Mouse (Mus musculus) thymus, adult 2 months (tissue): Measurements from ENCODE around the gene Sfswap.

Experiments used
- CTCF ChIP-seq: fragments of 200-500 bp; IDR thresholded peaks from 2 replicates; pipeline ENCODE4 v1.5.1; 2012; ENCODE audit warnings: mild to moderate bottlenecking, control low read depth, low read length, moderate library complexity, borderline replicate concordance; ENCODE audit not compliant: control insufficient read depth, poor library complexity, insufficient read depth; ENCODE audit errors: extremely low read depth
- POLR2A ChIP-seq: fragments of 200-500 bp; IDR thresholded peaks from 2 replicates; pipeline ENCODE4 v1.6.1; 2012; ENCODE audit warnings: mild to moderate bottlenecking, low read length, control low read depth, moderate library complexity; ENCODE audit not compliant: control insufficient read depth, poor library complexity, insufficient read depth; ENCODE audit errors: extremely low read depth

DNA sequence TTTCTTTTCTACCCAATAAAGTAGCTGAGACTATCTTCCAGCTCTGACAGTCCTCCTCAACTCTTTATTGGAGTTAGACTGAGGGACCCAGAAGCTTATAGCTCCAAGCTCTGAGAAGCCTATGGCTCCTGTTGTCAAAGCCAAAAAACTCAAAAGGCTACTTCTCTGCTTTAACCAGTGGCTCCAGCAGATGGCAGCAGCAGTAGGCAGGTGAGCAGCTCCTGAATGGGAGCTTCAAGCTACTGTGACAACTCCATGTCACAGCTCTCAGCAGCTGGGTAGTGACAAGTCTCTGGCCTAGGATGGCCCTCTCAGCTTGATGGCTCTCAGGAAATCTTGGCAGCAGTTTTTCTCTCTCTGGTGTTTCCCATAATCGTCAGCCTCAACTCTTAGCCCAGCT lies 110.0 kb downstream of the Sfswap start:
- TF ChIP-seq CTCF (no peak), POLR2A (no peak)
